Mouse (Mus musculus): ENCODE data around the gene Cyb561d2.

Cyb561d2 gene

GRCm38 (mm10) chr9:107550491-107551116 lies 8.6 kb upstream of the Cyb561d2 start:
- DNase-seq (ENCODE audit: low spot score in 2 of 2) = no peak

GRCm38 (mm10) chr9:107549297-107550074 lies 7.5 kb upstream of the Cyb561d2 start:
- no peak for DNase-seq (ENCODE audit: low spot score in 2 of 2)

GRCm38 (mm10) chr9:107548820-107549219 lies 6.8 kb upstream of the Cyb561d2 start:
- DNase-seq (ENCODE audit: low spot score in 2 of 2) = no peak

- DNase-seq (ENCODE audit: low spot score in 2 of 2) = no peak
Observed at GRCm38 (mm10) chr9:107547957-107548356, 6.0 kb upstream of the Cyb561d2 start.

GRCm38 (mm10) chr9:107547026-107547425 lies 5.0 kb upstream of the Cyb561d2 start, which contains the start of gene Zmynd10:
TSS of gene Zmynd10 (plus strand) at chr9:107547298.
- peak; percentile 81 to 84 for DNase-seq (ENCODE audit: low spot score in 2 of 2)

- DNase-seq (ENCODE audit: low spot score in 2 of 2) = peak in 1 of 2 experiments; percentile 63
Observed at GRCm38 (mm10) chr9:107545602-107546001, 3.6 kb upstream of the Cyb561d2 start.

- no peak for DNase-seq (ENCODE audit: low spot score in 2 of 2)
Observed at GRCm38 (mm10) chr9:107545199-107545598, 3.2 kb upstream of the Cyb561d2 start.

- DNase-seq (ENCODE audit: low spot score in 2 of 2) = no peak
Observed at GRCm38 (mm10) chr9:107544729-107545128, 2.7 kb upstream of the Cyb561d2 start.

GRCm38 (mm10) chr9:107544196-107544700 lies 2.3 kb upstream of the Cyb561d2 start:
- no peak for DNase-seq (ENCODE audit: low spot score in 2 of 2)

- DNase-seq (ENCODE audit: low spot score in 2 of 2) = no peak
Observed at GRCm38 (mm10) chr9:107543299-107543698, 1.3 kb upstream of the Cyb561d2 start.

- no peak for DNase-seq (ENCODE audit: low spot score in 2 of 2)
Observed at GRCm38 (mm10) chr9:107542721-107543120, 728 bp upstream of the Cyb561d2 start.

GRCm38 (mm10) chr9:107542352-107542686 lies 326 bp upstream of the Cyb561d2 start:
- DNase-seq (ENCODE audit: low spot score in 2 of 2) = no peak

GRCm38 (mm10) chr9:107541005-107541404 lies 988 bp downstream of the Cyb561d2 start:
- no peak for DNase-seq (ENCODE audit: low spot score in 2 of 2)

- no peak for DNase-seq (ENCODE audit: low spot score in 2 of 2)
Observed at GRCm38 (mm10) chr9:107540420-107540819, 1.6 kb downstream of the Cyb561d2 start.

- no peak for DNase-seq (ENCODE audit: low spot score in 2 of 2)
Observed at GRCm38 (mm10) chr9:107539940-107540339, 2.1 kb downstream of the Cyb561d2 start.

- no peak for DNase-seq (ENCODE audit: low spot score in 2 of 2)
Observed at GRCm38 (mm10) chr9:107538711-107539110, 3.3 kb downstream of the Cyb561d2 start.

GRCm38 (mm10) chr9:107538231-107538630 lies 3.8 kb downstream of the Cyb561d2 start:
- DNase-seq (ENCODE audit: low spot score in 2 of 2) = no peak

GRCm38 (mm10) chr9:107534408-107535202 lies 7.4 kb downstream of the Cyb561d2 start:
- no peak for DNase-seq (ENCODE audit: low spot score in 2 of 2)

GRCm38 (mm10) chr9:107533791-107534407 lies 8.1 kb downstream of the Cyb561d2 start, which contains the start of gene Tmem115:
TSS of gene Tmem115 (plus strand) at chr9:107533945.
- DNase-seq (ENCODE audit: low spot score in 2 of 2) = peak; percentile 93 to 97

- DNase-seq (ENCODE audit: low spot score in 2 of 2) = peak; percentile 62 to 71
Observed at GRCm38 (mm10) chr9:107526198-107527026, 15.6 kb downstream of the Cyb561d2 start.

GRCm38 (mm10) chr9:107522400-107522711 lies 19.6 kb downstream of the Cyb561d2 start:
- no peak for DNase-seq (ENCODE audit: low spot score in 2 of 2)
